Mouse (Mus musculus): ENCODE measurements around the gene Psmd13. TPM values are rescaled to one million over a fixed set of nuclear protein-coding genes. Genes with fewer than 3 reads are reported as not detected.
A peak's percentile ranks its signal among the peaks of the same experiment; 100 is the strongest.

The Psmd13 gene
- 100 to 1,000 TPM; 110 to 160 TPM for polyA plus RNA-seq (2017; shearing (Covaris generic))

DNA sequence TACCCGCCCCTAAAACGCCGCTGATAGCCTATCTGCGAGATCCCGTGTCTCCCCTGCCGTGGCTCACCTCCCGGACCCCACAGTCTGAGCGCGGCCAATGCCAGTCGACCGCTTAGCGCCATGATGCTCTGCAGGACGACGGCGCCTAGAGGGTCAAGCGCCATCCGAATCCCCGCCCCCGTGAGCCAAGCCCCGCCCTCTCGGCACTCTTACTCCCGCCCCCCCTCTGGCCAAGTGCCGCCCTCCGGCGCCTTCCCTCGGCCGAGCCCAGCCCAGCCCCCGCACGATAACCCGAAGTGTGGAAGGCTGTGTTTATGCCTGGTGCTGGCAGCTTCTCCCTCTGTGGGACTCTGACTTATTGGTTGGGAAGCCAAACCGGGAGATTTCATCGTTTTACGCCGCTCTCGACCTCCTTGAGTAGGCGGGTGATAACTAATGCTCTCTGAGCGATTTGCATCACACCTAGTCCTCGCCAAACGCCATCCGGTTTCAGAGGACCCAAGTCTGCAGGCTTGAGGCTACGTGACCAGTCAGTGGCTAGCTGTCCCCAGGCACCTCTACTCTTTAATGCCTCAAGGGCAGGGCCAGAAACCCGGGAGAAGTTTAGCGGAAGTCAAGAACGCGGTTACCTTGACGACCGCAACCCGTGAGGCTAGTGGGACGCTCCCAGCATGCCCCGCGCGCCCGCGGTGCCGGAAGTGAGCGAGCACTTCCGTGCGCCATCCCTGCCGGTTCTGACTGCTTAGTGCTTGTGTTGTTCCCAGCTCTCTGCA is at the start of gene Psmd13, which contains the start of gene Sirt3:
Gene Psmd13, plus strand, starts transcription at position 273 of the 773 bp plus-strand sequence.
Gene Sirt3, minus strand, starts transcription at position 614 of the 773 bp plus-strand sequence.
- ATAC-seq, result peak; percentile 95

- no peak for ATAC-seq
Measured at GRCm38 (mm10) chr7:140833341-140833740, 48.4 kb upstream of the Psmd13 start.

DNA sequence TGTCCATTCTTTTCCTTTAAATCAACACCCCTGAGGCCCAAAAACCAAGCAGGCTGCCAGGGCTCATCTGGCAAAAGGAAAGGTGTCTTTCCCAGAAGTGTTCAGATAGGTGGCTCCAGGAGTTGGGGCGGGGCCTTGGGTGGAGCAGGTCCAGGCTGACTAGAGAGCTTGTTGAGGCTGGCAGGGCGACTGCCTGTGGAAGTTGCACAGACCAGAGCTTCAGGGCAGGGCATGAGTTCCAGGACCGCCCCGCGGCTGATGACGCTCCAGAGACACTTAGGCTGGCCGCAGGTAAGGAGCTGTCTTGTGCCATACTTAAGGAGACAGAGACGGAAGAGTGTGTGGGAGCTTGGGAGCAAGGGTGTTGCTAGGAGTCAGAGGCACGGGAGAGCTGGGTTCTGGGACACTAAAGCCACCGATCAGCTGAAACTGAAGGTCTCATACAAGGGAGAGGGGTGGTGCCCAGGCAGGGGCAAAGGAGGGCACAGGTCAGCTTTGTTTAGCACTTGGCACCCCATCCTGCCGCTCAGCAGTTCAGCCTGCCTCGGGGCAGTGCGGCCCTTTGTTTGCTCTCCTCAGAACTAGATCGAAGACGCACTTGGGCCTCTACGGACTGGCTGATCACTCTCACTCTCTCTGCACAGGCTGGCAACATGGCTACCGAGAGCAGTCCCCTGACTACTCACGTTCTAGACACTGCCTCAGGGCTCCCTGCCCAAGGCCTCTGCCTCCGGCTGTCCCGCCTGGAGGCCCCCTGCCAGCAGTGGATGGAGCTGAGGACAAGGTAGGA is 46.6 kb upstream of the Psmd13 start, which contains the start of gene Urah:
Gene Urah, plus strand, starts transcription at position 51 of the 790 bp plus-strand sequence.
- ATAC-seq, result no peak

GRCm38 (mm10) chr7:140835758-140836087 is 46.0 kb upstream of the Psmd13 start:
- ATAC-seq, result no peak

DNA sequence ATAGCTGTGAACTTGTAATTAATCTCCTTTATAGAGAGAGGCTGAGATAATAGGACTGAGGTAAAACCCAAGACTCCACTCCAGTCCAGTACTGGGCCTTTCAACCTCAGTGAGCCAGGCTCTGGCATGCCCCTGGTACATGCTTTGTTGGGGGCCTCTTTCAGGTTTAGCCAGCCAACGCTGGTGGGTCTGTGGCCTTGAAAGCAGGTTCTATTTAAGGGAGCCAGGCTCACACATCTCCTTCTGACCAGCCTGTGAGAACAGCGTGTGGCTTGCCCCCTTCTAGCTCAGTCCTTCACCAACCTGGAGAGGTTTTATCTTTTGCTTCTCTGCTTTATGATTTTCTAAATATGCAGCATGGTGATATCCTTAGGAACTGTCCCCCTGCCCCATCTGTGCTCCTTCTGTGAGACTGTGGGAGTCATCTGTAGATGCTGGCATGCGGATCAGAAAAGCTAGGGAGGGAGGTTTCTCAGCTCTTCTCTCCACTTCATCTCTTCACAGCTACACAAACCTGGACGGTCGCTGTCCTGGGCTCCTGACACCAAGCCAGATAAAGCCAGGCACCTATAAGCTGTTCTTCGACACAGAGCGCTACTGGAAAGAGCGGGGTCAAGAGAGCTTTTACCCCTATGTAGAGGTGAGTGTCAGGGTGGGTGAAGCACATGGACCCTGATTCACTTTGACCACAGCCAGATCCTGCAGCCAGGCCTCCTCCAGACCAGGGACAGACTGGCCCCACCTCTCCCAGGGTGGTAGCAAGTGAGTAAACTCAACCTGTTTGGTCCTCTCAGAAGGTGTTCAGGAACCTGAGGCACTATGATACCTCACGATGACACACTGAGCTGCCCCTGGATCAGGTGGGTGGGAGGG is 45.3 kb upstream of the Psmd13 start:
- no peak for ATAC-seq

DNA sequence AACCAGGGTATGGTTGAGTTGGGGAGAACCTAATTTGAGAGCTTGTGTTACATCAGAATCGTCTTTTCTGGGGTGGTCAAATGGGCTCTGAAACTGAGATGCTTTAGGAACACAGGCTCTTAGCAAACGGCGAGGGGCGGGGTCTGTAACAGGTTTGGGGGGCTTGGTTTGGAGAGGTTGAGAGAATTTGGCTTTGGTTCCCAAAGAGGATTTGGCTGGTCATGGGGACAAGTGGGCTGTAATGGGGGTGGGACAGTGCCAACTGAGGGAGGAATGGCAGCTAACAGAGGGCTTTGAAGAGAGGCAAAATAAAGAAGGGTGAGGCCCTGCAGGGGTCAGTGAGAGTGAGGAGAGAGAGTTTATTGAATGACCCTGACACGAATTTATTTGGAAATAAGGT is 42.2 kb upstream of the Psmd13 start:
- ATAC-seq, result no peak

DNA sequence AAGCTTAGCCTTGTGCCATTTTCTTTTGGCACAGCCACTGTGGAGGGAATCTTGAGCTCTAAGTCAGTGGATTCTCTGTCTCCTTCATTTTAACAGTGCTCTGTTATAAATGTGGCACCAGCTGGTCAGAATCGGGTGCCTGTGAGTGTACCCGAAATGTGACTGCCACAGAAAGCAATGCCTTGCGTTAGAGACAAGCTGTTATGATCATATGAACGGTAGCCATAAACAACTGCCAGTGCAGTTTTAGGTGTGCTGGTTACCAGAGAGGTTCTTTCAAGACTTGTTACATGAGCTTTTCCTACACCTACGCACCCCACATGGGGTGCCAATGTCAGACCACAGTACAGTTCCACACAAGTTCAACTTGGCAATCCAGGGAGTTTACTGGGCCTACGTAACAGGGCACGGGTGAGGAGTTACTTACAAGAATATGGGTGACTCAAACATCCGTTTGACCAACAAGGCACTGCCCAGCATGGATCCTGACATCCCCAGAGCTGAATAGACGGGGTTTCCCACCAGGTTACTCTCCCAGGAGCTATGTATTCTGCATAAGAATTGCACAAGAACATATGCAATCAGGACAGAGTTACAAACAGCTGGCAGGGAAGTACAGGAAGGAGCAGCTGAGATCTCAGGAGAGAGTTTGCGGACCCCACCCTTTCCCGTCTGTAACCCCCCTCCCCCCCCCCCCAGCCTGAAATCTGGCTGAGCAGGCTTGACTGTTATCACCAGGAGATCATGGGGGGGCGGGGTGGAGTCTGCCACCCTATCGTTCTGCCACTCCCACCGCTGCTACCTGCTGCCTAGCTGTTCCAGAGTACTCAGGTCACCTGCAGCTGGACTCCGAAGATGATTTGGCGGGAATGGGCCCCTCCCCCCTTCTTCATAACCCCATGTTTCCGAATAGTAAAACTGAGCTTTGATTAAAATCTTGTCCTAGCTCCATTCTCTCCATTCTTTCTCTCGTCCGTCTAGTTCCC is 40.7 kb upstream of the Psmd13 start:
- no peak for ATAC-seq

DNA sequence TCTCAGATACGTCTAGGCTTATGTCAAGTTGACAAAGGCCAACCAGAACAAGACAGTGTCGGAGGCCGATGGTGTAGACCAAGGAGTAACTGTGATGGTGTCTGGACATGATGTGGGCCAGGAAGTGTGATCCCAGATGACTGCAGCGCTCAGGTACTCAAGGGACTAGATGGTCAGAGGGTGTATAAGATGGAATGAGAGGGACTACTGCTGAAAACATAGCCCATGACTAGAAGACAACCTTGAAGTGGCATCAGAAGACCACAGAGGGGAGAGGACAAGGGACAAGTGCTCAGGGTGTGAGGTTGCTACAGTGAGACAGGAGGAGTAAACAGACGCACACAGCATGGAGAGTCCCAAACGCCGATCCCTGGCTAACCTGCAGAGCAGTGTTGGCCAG is 38.0 kb upstream of the Psmd13 start:
- no peak for ATAC-seq

- ATAC-seq, result peak; percentile 72
Measured at GRCm38 (mm10) chr7:140844905-140845665, 36.7 kb upstream of the Psmd13 start, which contains the start of gene Scgb1c1. Gene Scgb1c1, plus strand, starts transcription at chr7:140845547.

GRCm38 (mm10) chr7:140845683-140846082 is 36.1 kb upstream of the Psmd13 start:
- ATAC-seq, result no peak

DNA sequence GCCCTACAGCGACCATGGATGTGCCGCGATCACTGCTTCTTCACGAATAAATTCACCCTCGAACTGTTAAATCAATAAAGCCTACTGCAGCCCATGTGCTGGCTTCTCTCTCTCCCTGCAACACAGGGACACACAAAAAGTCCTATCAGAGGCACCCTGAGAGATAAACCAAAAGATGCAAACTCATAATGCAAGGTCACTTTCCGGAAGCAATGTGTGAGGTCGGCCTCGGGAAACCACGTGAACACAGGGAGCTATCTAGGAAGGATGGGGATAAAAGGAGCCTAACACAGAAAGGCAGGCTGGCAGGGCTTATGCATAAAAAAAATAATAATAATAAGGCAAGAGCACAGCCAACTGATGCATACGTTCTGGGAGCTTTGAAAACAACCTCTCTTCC is 35.1 kb upstream of the Psmd13 start:
- ATAC-seq, result no peak

DNA sequence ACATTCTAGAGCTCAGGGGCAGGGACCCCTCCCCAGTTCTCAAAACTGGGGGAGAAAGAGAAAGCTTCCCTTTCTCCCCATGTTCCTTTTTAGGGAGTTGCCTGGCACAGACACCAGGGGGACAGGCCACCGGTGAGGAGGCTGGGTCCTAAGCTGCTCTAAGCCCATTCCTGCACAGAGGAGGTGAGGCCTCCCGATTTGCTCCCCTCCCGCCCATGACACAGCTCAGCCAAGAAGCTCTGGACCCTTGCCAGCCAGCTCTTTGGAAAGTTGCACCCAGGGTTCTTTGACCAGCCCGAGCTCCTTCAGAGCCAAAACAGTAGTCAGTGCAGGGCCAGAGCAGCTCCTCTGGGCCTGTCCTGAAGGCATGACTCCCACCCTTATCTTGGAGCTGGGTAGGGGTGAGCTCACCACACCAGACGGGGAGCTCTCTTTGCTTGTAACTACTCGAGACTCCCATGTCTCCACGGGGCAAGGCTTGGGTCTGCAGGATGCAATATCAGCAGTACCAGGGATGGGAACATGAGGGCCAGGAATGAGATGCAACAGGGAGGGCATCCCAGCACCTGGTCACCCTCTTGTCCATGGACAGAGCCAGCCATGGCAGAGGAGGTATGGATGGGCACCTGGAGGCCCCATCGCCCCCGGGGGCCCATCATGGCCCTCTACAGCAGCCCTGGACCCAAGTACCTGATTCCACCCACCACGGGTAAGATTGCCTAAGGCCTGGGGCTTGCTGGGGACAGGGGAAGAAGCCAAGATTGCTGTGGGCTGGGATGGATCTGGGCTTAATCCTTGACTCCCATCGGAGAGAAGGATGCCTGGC is 33.8 kb upstream of the Psmd13 start, which contains the start of gene Odf3:
Gene Odf3, plus strand, starts transcription at position 51 of the 826 bp plus-strand sequence.
- ATAC-seq, result no peak

DNA sequence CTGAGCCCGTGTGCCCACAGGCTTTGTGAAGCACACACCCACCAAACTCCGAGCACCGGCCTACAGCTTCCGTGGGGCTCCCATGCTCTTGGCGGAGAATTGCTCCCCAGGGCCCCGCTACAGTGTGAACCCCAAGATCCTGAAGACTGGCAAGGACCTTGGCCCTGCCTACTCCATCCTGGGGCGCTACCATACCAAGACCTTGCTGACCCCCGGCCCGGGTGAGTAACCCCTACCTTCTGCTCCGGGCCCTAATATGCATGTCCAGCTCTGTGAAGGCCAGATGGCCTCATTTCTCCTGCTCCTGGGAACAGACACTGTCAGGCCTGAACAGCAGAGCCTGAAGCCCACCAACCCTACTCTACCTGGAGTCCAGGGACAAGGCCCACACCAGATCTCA is 33.2 kb upstream of the Psmd13 start:
- no peak for ATAC-seq

- ATAC-seq, result no peak
Measured at GRCm38 (mm10) chr7:140851916-140852315, 29.9 kb upstream of the Psmd13 start.

DNA sequence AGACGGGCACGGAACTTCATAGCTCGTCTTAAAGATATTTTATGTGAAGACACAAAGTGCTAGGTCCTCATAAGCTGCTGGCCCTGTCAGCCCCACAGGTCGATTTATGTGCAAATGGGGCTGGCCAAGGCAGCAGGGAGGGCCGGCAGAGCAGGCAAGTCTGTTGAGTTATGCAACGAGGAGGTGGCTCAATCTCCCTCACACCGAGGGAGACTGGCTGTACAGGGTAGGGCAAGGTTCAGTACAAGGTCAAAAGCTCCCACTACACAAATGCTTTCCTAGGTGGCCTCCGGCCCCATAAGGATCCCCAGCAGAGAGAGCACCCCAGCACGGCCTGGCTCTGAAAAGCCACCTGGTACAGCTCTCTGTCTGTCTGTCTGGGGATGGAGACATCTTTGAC is 28.4 kb upstream of the Psmd13 start:
- no peak for ATAC-seq

- ATAC-seq, result no peak
Measured at GRCm38 (mm10) chr7:140854483-140854882, 27.3 kb upstream of the Psmd13 start.

- ATAC-seq, result no peak
Measured at GRCm38 (mm10) chr7:140855181-140855580, 26.6 kb upstream of the Psmd13 start.

DNA sequence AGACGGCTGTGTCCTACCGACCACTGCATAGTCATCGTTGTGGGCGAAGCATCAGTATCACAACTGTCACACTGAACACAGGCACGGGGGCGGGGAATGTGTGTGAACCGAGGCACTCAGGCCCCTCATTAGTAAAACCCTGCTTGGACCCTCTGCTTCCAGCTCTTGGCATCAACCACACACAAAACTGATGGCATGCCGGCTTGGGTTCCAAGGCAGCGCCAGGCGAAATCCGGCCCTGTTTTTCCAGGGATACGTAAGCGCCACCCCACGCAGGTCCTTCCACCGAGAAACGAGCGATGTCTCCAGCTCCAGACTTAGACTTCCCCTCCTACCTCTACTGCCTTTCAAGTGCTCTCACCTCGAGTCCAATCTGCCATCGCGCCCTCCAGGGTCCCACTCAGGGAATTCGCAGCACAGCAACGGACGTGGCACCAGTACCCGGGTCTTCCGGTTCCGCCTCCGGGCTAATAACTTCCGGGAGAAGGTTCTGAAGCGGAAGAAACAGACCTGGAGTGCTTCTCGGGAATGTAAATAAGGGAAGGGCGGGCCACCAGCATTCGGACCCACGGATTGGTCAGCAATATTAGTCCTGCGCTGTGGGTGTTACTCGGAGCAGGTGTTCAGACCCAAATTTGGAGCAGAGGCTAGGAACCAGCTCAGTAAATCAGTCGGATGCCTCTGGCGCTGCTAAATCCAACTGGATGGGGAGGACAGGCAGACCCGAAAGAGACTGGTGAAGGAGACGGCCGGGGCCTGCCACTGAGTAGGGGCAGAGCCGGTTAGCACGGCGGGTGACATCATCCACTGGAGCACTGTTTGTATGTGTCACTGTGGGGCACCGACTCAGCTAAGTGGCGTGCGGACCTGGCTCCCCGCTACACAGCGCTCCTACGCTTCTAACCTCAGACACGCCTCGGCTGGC is 25.6 kb upstream of the Psmd13 start, which contains the start of gene Gm45785:
Gene Gm45785, minus strand, starts transcription at position 472 of the 925 bp plus-strand sequence.
- peak; percentile 57 for ATAC-seq
